Mouse (Mus musculus) C2C12 (cell line): ENCODE measurements around the gene Olfr146. TPM values are rescaled to one million over a fixed set of nuclear protein-coding genes. Genes with fewer than 3 reads are reported as not detected.

Experiments
- H3K27me3 ChIP-seq: one replicate; pipeline ENCODE4 v1.6.1; 2011; ENCODE audit not compliant: control insufficient read depth, insufficient read depth, insufficient read length
- H3K36me3 ChIP-seq: one replicate; pipeline ENCODE4 v1.6.1; 2011; ENCODE audit not compliant: control insufficient read depth, insufficient read depth
- H3K4me3 ChIP-seq: one replicate; pipeline ENCODE4 v1.5.1; 2011; ENCODE audit warnings: mild to moderate bottlenecking, control low read depth; ENCODE audit not compliant: poor library complexity, insufficient read depth, severe bottlenecking
- H3K79me2 ChIP-seq: one replicate; pipeline ENCODE4 v1.6.1; 2011; ENCODE audit not compliant: control insufficient read depth, insufficient read depth
- H3K79me3 ChIP-seq: one replicate; pipeline ENCODE4 v1.6.1; 2011; ENCODE audit warnings: low read depth, control low read depth
- H3ac ChIP-seq: one replicate; pipeline ENCODE3; 2011; ENCODE audit warnings: low read depth; ENCODE audit not compliant: control insufficient read depth, insufficient read length
- CEBPB ChIP-seq: IDR thresholded peaks from one replicate; pipeline ENCODE4 v1.6.1; 2011; ENCODE audit warnings: low read depth, mild to moderate bottlenecking, control low read depth, moderate library complexity
- CTCF ChIP-seq: IDR thresholded peaks from one replicate; pipeline ENCODE4 v1.5.1; 2011; ENCODE audit not compliant: control insufficient read depth, insufficient read depth, insufficient read length
- FOSL1 ChIP-seq: IDR thresholded peaks from one replicate; pipeline ENCODE4 v1.8.0; 2011; ENCODE audit warnings: mild to moderate bottlenecking, low read length; ENCODE audit not compliant: poor library complexity, insufficient read depth, severe bottlenecking
- MAX ChIP-seq: IDR thresholded peaks from one replicate; pipeline ENCODE4 v1.6.1; 2011; ENCODE audit warnings: mild to moderate bottlenecking, control low read depth
- MYOD1 ChIP-seq: IDR thresholded peaks from one replicate; pipeline ENCODE4 v1.6.1; 2011; ENCODE audit warnings: low read depth; ENCODE audit not compliant: control insufficient read depth, insufficient read length
- MYOG ChIP-seq: IDR thresholded peaks from one replicate; pipeline ENCODE4 v1.6.1; 2011; ENCODE audit not compliant: control insufficient read depth, insufficient read length; ENCODE audit errors: extremely low read depth
- USF1 ChIP-seq: IDR thresholded peaks from one replicate; pipeline ENCODE4 v1.6.1; 2011; ENCODE audit warnings: low read depth, mild to moderate bottlenecking, control low read depth, moderate library complexity
- long read RNA-seq, 2 experiments: library from polyadenylated mRNA; unstranded; transcript quantifications; one replicate each; pipeline ENCODE4 v2.0.0; 2019 to 2020
- microRNA-seq: library from miRNA; unstranded; fragments of <30 nt; microRNA quantifications from one replicate; pipeline ENCODE4, GENCODE M21; 2019; ENCODE audit warnings: borderline microRNAs expressed
- polyA plus RNA-seq: library from polyadenylated mRNA; unstranded; fragments of >200 nt; fragmentation: generic; extraction: Trizol; gene quantifications from one replicate; pipeline ENCODE4 v1.2.1, GENCODE M21; 2012; ENCODE audit warnings: missing spikeins

Olfr146 gene
- not detected for polyA plus RNA-seq
- long read RNA-seq, experiment 1, result 0 reads
- long read RNA-seq, experiment 2, result 0 reads

DNA sequence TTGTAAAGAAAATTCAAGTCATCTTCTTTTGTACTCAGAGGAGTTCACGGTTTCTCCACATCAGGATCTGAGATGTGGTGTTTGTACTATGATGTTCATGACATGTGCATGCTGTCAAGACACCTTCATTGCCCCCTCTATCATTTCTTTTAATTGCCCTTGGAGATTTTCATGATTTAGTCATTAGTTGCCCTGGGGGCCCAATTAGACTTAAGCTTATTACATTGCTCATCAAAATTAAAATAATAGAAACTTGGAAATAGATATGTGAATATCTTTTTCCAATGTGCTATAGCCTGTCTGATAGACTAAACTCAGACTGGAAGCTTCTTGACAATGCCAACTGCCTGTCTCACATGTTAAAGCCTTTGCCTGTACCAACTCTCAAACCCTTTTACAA, at the start of gene Olfr146:
TSS of gene Olfr146 (minus strand) at position 101 of the 400 bp plus-strand sequence.
- no peaks in the 10 kb centered on the region for H3K27me3 ChIP-seq
- TF ChIP-seq FOSL1 (no peak), MAX (no peak)
- no peaks in the 10 kb centered on the region for H3K79me2 ChIP-seq

GRCm38 (mm10) chr9:39064851-39065250, 41.7 kb upstream of the Olfr146 start, which contains the start of gene Olfr937:
Gene Olfr937, minus strand, starts transcription at chr9:39064951.
- H3K79me2 ChIP-seq, result no peaks in the 10 kb centered on the region
- no peak within 1 kb of the TSS for H3ac ChIP-seq
- H3K4me3 ChIP-seq, result no peak within 1 kb of the TSS
- no peaks in the 10 kb centered on the region for H3K27me3 ChIP-seq
- H3K79me3 ChIP-seq, result no peaks in the 10 kb centered on the region
- no peak for TF ChIP-seq CEBPB
- TF ChIP-seq MYOG, result no peak
- TF ChIP-seq FOSL1, result no peak
- H3K36me3 ChIP-seq, result no peaks in the 10 kb centered on the region

More for the DNA sequence above, at the start of gene Olfr146:
- H3K4me3 ChIP-seq, result no peak within 1 kb of the TSS
- H3K36me3 ChIP-seq, result no peaks in the 10 kb centered on the region
- H3ac ChIP-seq, result no peak within 1 kb of the TSS
- no peaks in the 10 kb centered on the region for H3K79me3 ChIP-seq

- Histone ChIP-seq H3K36me3 (no peaks in the 10 kb centered on the region), H3K79me2 (no peaks in the 10 kb centered on the region), H3K27me3 (no peaks in the 10 kb centered on the region), H3ac (no peak within 1 kb of the TSS), H3K4me3 (no peak within 1 kb of the TSS), H3K79me3 (no peaks in the 10 kb centered on the region)
- no peak for TF ChIP-seq USF1
- no peak for TF ChIP-seq FOSL1
- TF ChIP-seq MAX, result no peak
- no peak for TF ChIP-seq MYOG
- no peak for TF ChIP-seq CTCF
- TF ChIP-seq MYOD1, result no peak
- TF ChIP-seq CEBPB, result no peak
These were observed 23.6 kb downstream of the Olfr146 start, which contains the start of gene Olfr935 for GRCm38 (mm10) chr9:38999583-38999982. Gene Olfr935, minus strand, starts transcription at chr9:38999683.

GRCm38 (mm10) chr9:38988215-38988614, 35.0 kb downstream of the Olfr146 start, which contains the start of gene Olfr934:
Gene Olfr934, minus strand, starts transcription at chr9:38988315.
- Histone ChIP-seq H3K79me2 (no peaks in the 10 kb centered on the region), H3K4me3 (no peak within 1 kb of the TSS), H3K27me3 (no peaks in the 10 kb centered on the region), H3K36me3 (no peaks in the 10 kb centered on the region), H3ac (no peak within 1 kb of the TSS), H3K79me3 (no peaks in the 10 kb centered on the region)
- no peak for TF ChIP-seq MAX
- no peak for TF ChIP-seq MYOD1
- no peak for TF ChIP-seq CEBPB
- no peak for TF ChIP-seq USF1
- TF ChIP-seq CTCF, result no peak
- no peak for TF ChIP-seq FOSL1

- no peak within 1 kb of the TSS for H3K4me3 ChIP-seq
- H3K27me3 ChIP-seq, result no peaks in the 10 kb centered on the region
- TF ChIP-seq MYOD1 (no peak), CTCF (no peak), FOSL1 (no peak), CEBPB (no peak)
- no peaks in the 10 kb centered on the region for H3K79me3 ChIP-seq
- H3ac ChIP-seq, result no peak within 1 kb of the TSS
- no peaks in the 10 kb centered on the region for H3K79me2 ChIP-seq
- H3K36me3 ChIP-seq, result no peaks in the 10 kb centered on the region
These were observed 51.2 kb downstream of the Olfr146 start, which contains the start of gene Olfr933 for GRCm38 (mm10) chr9:38972013-38972412. Gene Olfr933, plus strand, starts transcription at chr9:38972313.

Small RNA genes lying within 50 kb of the gene (microRNA-seq; reads per million reads assigned to microRNA genes)
- gene Gm25529, result not detected

Other genes with a start within 250 kb of the Olfr146 start
- gene Olfr922, start 208.8 kb downstream of the Olfr146 start, polyA plus RNA-seq, result not detected
- gene Olfr923, start 196.8 kb downstream of the Olfr146 start, polyA plus RNA-seq, result not detected
- gene Olfr924, start 178.9 kb downstream of the Olfr146 start, polyA plus RNA-seq, result not detected
- gene Olfr26, start 168.3 kb downstream of the Olfr146 start, polyA plus RNA-seq, result not detected
- not detected for gene Olfr926, start 146.3 kb downstream of the Olfr146 start, polyA plus RNA-seq
- gene Olfr930, start 93.6 kb downstream of the Olfr146 start, polyA plus RNA-seq, result not detected
- not detected for gene Olfr933, start 51.1 kb downstream of the Olfr146 start, polyA plus RNA-seq
- gene Olfr934, start 35.1 kb downstream of the Olfr146 start, polyA plus RNA-seq, result not detected
- gene Olfr935, start 23.7 kb downstream of the Olfr146 start, polyA plus RNA-seq, result not detected
- gene Olfr937, start 41.6 kb upstream of the Olfr146 start, polyA plus RNA-seq, result not detected
- gene Olfr938, start 55.5 kb upstream of the Olfr146 start, polyA plus RNA-seq, result not detected
- not detected for gene Olfr27, start 104.8 kb upstream of the Olfr146 start, polyA plus RNA-seq
- gene Olfr943, start 142.9 kb upstream of the Olfr146 start, polyA plus RNA-seq, result not detected
- gene Olfr944, start 178.5 kb upstream of the Olfr146 start, polyA plus RNA-seq, result not detected
- gene Olfr1537, start 226.6 kb upstream of the Olfr146 start, polyA plus RNA-seq, result not detected